15 mouse cellular contexts compared by ENCODE assay signal in genomic region chr6:47061341-47061740, GRCm38 (mm10).
DNase-seq lines count a peak whose midpoint lies in the region; ATAC-seq and TF ChIP-seq lines count a peak whose summit lies in the region.
"Had no signal": no experiment of that assay in that cellular context is flagged by ENCODE, and none has a peak within 500 bp of the region (broad histone marks: within the 10 kb centered on the region; RNA-seq: fewer than 3 reads in every experiment).

No protein-coding gene starts in this region.

- no peak overlapping the region for H3K27ac ChIP-seq in forebrain, embryonic 14.5 days (ENCODE audit: low read depth, low read length)
- no peak overlapping the region for H3K27ac ChIP-seq in forebrain, embryonic 11.5 days (ENCODE audit: low read depth, low read length)
- no peak overlapping the region for H3K27ac ChIP-seq in forebrain, postnatal 0 days (ENCODE audit: low read depth, low read length)
- no peak overlapping the region for H3K27ac ChIP-seq in forebrain, embryonic 10.5 days
- H3K27ac ChIP-seq: embryonic facial prominence, embryonic 10.5 days; embryonic facial prominence, embryonic 12.5 days had no signal

- no peak overlapping the region for H3K9ac ChIP-seq in forebrain, embryonic 14.5 days (ENCODE audit: low read length)
- H3K9ac ChIP-seq in forebrain, embryonic 11.5 days (ENCODE audit: low read length): no peak overlapping the region
- H3K9ac ChIP-seq in forebrain, postnatal 0 days: no peak overlapping the region
- H3K9ac ChIP-seq: embryonic facial prominence, embryonic 12.5 days had no signal

- no peak for TF ChIP-seq CTCF in forebrain, postnatal 0 days (IDR thresholded peaks at IDR 0.05; ENCODE audit: low read depth)

- no peak overlapping the region for H3K4me3 ChIP-seq in forebrain, embryonic 14.5 days (ENCODE audit: low read depth, low read length)
- no peak overlapping the region for H3K4me3 ChIP-seq in forebrain, embryonic 11.5 days (ENCODE audit: low read depth, low read length)
- no peak overlapping the region for H3K4me3 ChIP-seq in forebrain, postnatal 0 days (ENCODE audit: low read depth, low read length)
- H3K4me3 ChIP-seq in forebrain, embryonic 10.5 days: no peak overlapping the region
- H3K4me3 ChIP-seq: embryonic facial prominence, embryonic 10.5 days; embryonic facial prominence, embryonic 12.5 days had no signal

- H3K4me2 ChIP-seq in forebrain, embryonic 14.5 days (ENCODE audit: low read length): no peak overlapping the region
- H3K4me2 ChIP-seq in forebrain, embryonic 11.5 days (ENCODE audit: low read depth, low read length, severe bottlenecking): no peak overlapping the region
- no peak overlapping the region for H3K4me2 ChIP-seq in forebrain, postnatal 0 days (ENCODE audit: low read depth)
- H3K4me2 ChIP-seq: embryonic facial prominence, embryonic 12.5 days had no signal

- no peaks in the 10 kb centered on the region for H3K36me3 ChIP-seq in forebrain, embryonic 14.5 days (ENCODE audit: control insufficient read depth, insufficient read depth, low read length)
- H3K36me3 ChIP-seq in forebrain, embryonic 11.5 days (ENCODE audit: control insufficient read depth, insufficient read depth, low read length): no peaks in the 10 kb centered on the region
- no peaks in the 10 kb centered on the region for H3K36me3 ChIP-seq in forebrain, postnatal 0 days (ENCODE audit: insufficient read depth)
- no peaks in the 10 kb centered on the region for H3K36me3 ChIP-seq in forebrain, embryonic 10.5 days (replicated peaks)
- H3K36me3 ChIP-seq: embryonic facial prominence, embryonic 10.5 days; embryonic facial prominence, embryonic 12.5 days had no signal

- 27% methylated on average over 3 of the region's 3 CpGs for WGBS in forebrain, embryonic 14.5 days
- 77% methylated on average over 3 of the region's 3 CpGs for WGBS in forebrain, embryonic 11.5 days
- 23% methylated on average over 3 of the region's 3 CpGs for WGBS in forebrain, postnatal 0 days
- WGBS in forebrain, embryonic 10.5 days: 92% methylated on average over 3 of the region's 3 CpGs

- DNase-seq in forebrain, embryonic 14.5 days (ENCODE audit: low spot score): peak; percentile 69
- DNase-seq in forebrain, embryonic 11.5 days (ENCODE audit: low spot score): no peak
- peak; percentile 5 for DNase-seq in forebrain, postnatal 0 days
- DNase-seq in forebrain, embryonic 10.5 days (ENCODE audit: extremely low spot score, low spot score): no peak
- DNase-seq in heart, postnatal 4 days: no peak
- DNase-seq: adrenal gland, adult 2 months; adrenal gland, postnatal 10 days; adrenal gland, postnatal 25 days; cerebellum, adult 11-12 months; cerebellum, adult 2 months; cerebellum, adult 9-10 months; cerebellum, postnatal 10 days; cerebellum, postnatal 25 days had no signal

- 0 out of 2 replicates have a peak, but pooled peaks have one; percentile 37 for ATAC-seq in forebrain, embryonic 14.5 days
- ATAC-seq in forebrain, embryonic 11.5 days (replicated peaks; ENCODE audit: low FRiP score): no peak
- no peak for ATAC-seq in forebrain, postnatal 0 days

- H3K9me3 ChIP-seq in forebrain, embryonic 14.5 days (replicated peaks; ENCODE audit: control insufficient read depth, low read length): no peaks in the 10 kb centered on the region
- no peaks in the 10 kb centered on the region for H3K9me3 ChIP-seq in forebrain, embryonic 11.5 days (ENCODE audit: control insufficient read depth, low read length)
- no peaks in the 10 kb centered on the region for H3K9me3 ChIP-seq in forebrain, postnatal 0 days (ENCODE audit: low read length)
- H3K9me3 ChIP-seq in forebrain, embryonic 10.5 days: no peaks in the 10 kb centered on the region
- H3K9me3 ChIP-seq: embryonic facial prominence, embryonic 10.5 days; embryonic facial prominence, embryonic 12.5 days had no signal

- no peaks in the 10 kb centered on the region; the same call in 1 of the 2 replicates for H3K4me1 ChIP-seq in forebrain, embryonic 14.5 days (ENCODE audit: control insufficient read depth, insufficient read depth, low read length)
- no peaks in the 10 kb centered on the region for H3K4me1 ChIP-seq in forebrain, embryonic 11.5 days (replicated peaks; ENCODE audit: control insufficient read depth, insufficient read depth, low read length)
- no peaks in the 10 kb centered on the region for H3K4me1 ChIP-seq in forebrain, postnatal 0 days (ENCODE audit: insufficient read depth)
- no peaks in the 10 kb centered on the region for H3K4me1 ChIP-seq in forebrain, embryonic 10.5 days
- H3K4me1 ChIP-seq: embryonic facial prominence, embryonic 10.5 days; embryonic facial prominence, embryonic 12.5 days had no signal

- no peaks in the 10 kb centered on the region for H3K27me3 ChIP-seq in forebrain, embryonic 14.5 days (replicated peaks; ENCODE audit: control insufficient read depth, insufficient read depth, low read length)
- no peaks in the 10 kb centered on the region for H3K27me3 ChIP-seq in forebrain, embryonic 11.5 days (ENCODE audit: control insufficient read depth, insufficient read depth, low read length)
- no peaks in the 10 kb centered on the region for H3K27me3 ChIP-seq in forebrain, postnatal 0 days (ENCODE audit: insufficient read depth, low read length)
- no peaks in the 10 kb centered on the region for H3K27me3 ChIP-seq in forebrain, embryonic 10.5 days (ENCODE audit: poor library complexity, severe bottlenecking)
- H3K27me3 ChIP-seq: embryonic facial prominence, embryonic 12.5 days had no signal

Comparison
In these comparisons a context has a peak if more than half of its experiments do, and no peak if none do; other contexts are left out.
1. DNase-seq: peak in forebrain, embryonic 14.5 days (single experiment) and forebrain, postnatal 0 days (single experiment); none in forebrain, embryonic 11.5 days (single experiment), forebrain, embryonic 10.5 days (single experiment) and heart, postnatal 4 days (single experiment).